Mouse (Mus musculus) layer of hippocampus, postnatal 25 days (tissue): ENCODE data around the gene Msi2. TPM values are rescaled to one million over a fixed set of nuclear protein-coding genes. Genes with fewer than 3 reads are reported as not detected.
A peak's percentile ranks its signal among the peaks of the same experiment; 100 is the strongest.

Experiments
- DNase-seq, 2 experiments: peaks; one replicate each; pipeline ENCODE4 v3.0.0; 2022; ENCODE audit warnings: mixed read lengths in 2 of 2, low spot score in 1 of 2; ENCODE audit errors: extremely low spot score in 1 of 2
- total RNA-seq, 2 experiments: library from RNA; stranded (reverse); gene quantifications; 2 replicates each; pipeline ENCODE4 v1.2.3; 2021

The Msi2 gene
- total RNA-seq, 2 experiments from 2014 or later, result 89.4 to 90.0 TPM

GRCm38 (mm10) chr11:88644719-88645118 is 73.6 kb downstream of the Msi2 start:
- no peak for DNase-seq

DNA sequence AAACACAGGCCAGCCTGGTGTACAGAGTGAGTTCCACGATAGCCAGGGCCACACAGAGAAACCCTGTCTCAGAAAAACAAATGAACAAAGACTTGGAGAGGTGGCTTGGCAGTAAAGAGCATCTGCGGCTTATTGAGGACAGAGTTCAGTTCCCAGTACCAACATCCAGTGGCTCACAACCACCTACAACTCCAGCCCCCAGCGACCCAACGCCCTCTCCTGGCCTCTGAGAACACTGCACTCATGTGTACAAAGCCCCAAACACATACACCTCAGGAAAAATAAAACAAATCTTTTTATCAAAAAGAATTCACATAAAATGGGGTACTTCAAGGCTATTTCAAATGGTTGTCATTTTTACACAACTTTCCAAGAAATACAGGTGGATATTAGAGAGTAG is 78.5 kb downstream of the Msi2 start:
- DNase-seq, result no peak

DNA sequence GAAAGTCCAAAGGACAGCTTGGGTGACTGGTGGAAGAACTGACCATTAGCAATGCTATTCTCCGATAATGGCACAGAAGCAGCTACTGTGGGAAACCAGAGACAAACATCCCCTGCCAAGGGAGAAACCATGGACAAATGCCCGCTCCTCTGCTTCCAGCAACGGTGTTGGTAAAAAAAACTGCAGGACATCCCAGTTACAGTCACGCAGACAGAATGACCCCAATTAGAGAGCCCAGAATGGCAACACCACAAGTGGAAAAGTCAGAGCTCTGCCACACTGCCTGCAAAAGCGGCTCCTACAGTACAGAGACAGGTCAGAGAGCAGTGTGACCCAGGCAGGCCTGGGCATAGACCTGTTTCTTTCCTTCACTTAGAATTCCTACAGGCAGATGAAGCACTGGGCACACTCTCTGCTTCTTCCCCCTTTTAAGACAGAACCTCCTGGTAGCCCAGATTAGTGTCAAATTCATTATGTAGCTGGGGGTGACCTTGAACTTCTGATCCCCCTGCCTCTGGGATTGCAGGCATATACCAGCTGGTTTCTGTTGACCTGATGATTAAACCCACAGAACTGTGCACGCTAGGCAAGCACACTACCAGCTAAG is 79.3 kb downstream of the Msi2 start:
- DNase-seq, result no peak

GRCm38 (mm10) chr11:88638254-88638653 is 80.1 kb downstream of the Msi2 start:
- DNase-seq, result no peak

DNA sequence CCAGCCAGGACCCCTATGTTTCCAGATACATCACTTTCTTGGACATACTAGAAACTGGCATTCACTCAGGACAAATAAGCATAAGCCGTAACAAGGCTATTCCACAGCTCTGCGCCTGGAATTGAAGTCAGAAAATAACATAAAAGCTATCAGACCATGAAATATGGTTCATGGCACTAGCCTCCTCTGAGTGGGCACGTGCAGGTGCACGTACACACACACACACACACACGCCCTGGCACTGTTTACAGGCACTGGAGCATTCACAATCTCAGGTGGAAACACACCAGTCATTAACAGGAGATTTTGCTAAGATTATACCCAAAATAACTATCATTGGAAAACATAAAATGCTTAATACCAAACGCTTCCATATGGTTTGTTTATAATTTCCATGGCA is 81.4 kb downstream of the Msi2 start:
- no peak for DNase-seq

DNA sequence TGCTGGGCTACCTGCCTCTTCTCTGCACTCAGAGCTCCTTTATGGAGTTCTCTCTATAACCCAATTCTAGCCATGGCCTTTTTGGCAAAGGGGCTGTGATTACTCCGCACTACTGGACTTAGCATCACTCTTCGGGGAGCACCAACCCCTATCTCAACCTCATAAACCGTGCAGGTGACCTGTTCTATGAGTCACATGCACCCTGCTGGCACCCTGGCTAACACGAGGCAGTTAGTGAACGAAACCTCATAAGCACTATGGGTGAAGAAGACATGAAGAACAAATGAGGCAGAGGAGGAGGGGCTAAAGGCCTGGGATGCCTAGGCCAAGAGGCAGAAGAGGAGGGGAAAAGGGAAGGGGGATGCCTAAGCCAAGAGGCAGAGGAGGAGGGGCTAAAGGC is 82.0 kb downstream of the Msi2 start:
- DNase-seq, result no peak

- DNase-seq, result no peak
These were observed 83.7 kb downstream of the Msi2 start for GRCm38 (mm10) chr11:88634627-88635026.

- no peak for DNase-seq
These were observed 86.4 kb downstream of the Msi2 start for GRCm38 (mm10) chr11:88631932-88632230.

DNA sequence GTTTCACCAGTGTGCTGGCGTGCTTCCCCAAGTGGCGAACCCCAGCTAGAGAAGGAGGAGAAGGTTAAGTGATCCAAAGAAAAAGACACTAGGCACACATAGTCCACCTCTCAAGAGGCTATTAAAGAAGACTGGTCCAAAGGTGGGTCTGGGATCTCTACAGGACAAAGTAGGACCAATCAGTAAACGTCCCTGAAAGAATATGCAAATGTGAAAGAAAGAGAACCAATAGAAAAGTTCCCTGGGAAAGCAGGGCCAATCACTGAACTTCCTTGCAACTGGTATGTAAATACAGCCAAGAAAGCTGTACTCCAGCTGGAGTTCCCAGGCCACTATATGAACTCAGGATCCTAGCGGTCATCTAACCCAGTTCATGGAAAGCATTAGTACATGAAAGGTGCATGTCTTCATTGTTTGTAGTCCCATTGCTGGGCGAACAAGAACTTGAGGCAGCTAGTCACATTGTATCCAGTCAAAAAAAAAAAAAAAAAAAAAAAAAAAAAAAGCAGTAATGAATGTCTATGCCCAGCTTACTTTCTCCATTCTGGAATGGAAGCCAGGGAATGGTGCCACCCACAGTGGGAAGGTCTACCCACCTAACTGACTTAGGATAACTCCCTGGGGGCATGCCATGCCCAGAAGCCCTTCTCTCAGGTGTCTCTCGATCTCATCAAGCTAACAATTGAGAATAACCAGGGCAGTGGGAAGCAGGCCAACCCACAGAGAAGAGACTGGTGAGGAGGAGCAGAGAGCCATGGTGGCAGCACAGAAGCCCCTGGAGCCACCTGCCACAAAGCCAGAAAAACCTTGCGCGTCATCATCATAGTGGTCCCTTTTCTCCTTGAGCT is 87.0 kb downstream of the Msi2 start:
- DNase-seq, result no peak

GRCm38 (mm10) chr11:88629619-88630018 is 88.7 kb downstream of the Msi2 start:
- DNase-seq, result no peak

DNA sequence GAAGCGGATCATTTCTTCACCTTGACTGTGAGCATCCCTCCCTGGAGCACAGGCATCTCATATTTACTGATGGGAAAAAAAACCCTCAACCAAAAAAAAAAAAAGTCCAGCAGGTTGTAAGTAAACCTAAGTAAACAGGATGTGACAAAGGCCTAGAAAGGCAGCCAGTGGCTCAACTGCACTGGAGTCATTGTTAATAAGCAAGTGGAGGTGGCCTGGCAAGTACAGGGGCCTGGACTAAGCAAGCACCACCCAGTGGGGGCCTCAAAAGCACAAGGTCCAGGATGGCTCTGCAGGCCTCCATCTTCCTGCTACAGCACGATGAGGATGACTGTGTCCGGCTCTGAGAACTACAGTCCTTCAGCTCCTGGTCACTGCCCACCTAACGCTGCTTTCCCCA is 89.1 kb downstream of the Msi2 start:
- DNase-seq, result no peak

- DNase-seq, result no peak
These were observed 89.6 kb downstream of the Msi2 start for GRCm38 (mm10) chr11:88628676-88629075.

GRCm38 (mm10) chr11:88627327-88627726 is 91.0 kb downstream of the Msi2 start:
- no peak for DNase-seq

DNA sequence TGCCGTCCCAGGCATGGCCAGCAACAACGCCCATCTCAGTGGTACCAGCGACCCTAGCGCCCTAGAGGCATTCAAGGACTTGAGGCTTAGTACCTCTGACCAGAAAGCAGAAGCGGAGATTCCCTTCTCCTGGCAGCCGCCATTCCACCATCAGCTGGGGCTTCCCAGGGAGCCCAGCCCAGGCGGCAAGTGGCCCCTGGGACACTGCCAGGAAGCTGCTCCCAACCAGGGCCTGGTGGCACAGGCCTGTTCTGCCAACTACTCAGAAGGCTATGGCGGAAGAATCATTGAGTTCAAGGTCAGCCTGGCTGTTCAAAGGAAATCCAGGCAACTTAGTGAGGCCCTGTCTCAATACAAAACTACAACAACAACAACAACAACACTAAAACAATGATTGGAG is 91.7 kb downstream of the Msi2 start:
- no peak for DNase-seq

GRCm38 (mm10) chr11:88626061-88626460 is 92.3 kb downstream of the Msi2 start:
- DNase-seq, result no peak

DNA sequence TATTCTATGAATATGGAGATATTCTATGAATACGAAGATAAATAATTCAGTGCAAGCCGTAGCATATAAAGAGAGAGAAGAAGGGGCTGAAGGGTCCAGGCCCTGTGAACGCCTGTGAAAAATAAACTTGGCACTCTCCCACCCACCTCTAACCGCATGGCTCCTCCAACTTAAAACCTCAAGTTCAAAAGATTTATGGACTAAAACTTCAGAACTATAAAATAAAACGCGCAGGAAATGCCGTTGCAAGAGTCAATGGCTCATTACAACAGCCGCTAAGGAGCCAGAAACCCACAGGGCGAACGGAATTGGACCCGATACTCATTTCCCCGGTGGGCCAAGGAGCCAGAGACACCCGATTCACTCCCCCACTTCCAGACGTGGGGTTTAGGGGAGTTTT is 93.2 kb downstream of the Msi2 start:
- no peak for DNase-seq

DNA sequence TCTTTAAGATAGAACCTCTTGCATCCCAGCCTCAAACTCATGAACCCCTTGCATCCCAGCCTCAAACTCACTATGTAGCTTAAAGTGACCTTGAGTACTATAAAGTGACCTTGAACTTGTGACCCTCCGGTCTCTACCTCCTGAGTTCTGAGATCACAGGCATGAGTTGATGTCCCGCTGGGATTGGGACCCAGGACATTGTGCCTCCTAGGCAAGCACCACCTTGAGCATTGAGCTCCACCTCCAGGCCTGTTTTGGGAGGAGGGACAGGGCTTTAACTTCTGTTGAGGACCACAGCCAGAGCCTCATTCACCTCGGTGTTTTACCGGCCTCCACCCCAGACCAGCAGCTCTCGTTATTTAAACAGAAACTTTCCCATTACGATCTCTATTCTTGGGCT is 93.7 kb downstream of the Msi2 start:
- no peak for DNase-seq

GRCm38 (mm10) chr11:88623671-88624070 is 94.6 kb downstream of the Msi2 start:
- no peak for DNase-seq

- no peak for DNase-seq
These were observed 95.8 kb downstream of the Msi2 start for GRCm38 (mm10) chr11:88622496-88622895.

- DNase-seq, result no peak
These were observed 96.5 kb downstream of the Msi2 start for GRCm38 (mm10) chr11:88621789-88622188.

GRCm38 (mm10) chr11:88620158-88620973 is 97.9 kb downstream of the Msi2 start:
- DNase-seq, result peak; percentile 18 to 35
